Mouse (Mus musculus): Measurements from ENCODE around the gene Olfr1134. TPM values are rescaled to one million over a fixed set of nuclear protein-coding genes. Genes with fewer than 3 reads are reported as not detected.
"Not testable (repeated sequence)": the region's sequence is repeated elsewhere in the genome, so short reads cannot be mapped to it uniquely, and the experiment has no call there.

Gene Olfr1134
- not detected in 2 replicates for total RNA-seq (2017)

- no peak for ATAC-seq (replicated peaks in 1 of 2; ENCODE audit: insufficient read depth in 1 of 2, low FRiP score in 2 of 2, low TSS enrichment in 1 of 2, low read depth in 1 of 2, poor library complexity in 2 of 2, severe bottlenecking in 2 of 2)
Observed at GRCm38 (mm10) chr2:87658360-87658759, at the start of gene Olfr1134. Gene Olfr1134 (minus strand): TSS chr2:87658460.

- no peak for ATAC-seq (replicated peaks in 1 of 2; ENCODE audit: insufficient read depth in 1 of 2, low FRiP score in 2 of 2, low TSS enrichment in 1 of 2, low read depth in 1 of 2, poor library complexity in 2 of 2, severe bottlenecking in 2 of 2)
Observed at GRCm38 (mm10) chr2:87693847-87694246, 35.6 kb upstream of the Olfr1134 start, which contains the start of gene Olfr1136. Gene Olfr1136 (minus strand): TSS chr2:87693947.

- ATAC-seq (replicated peaks in 1 of 2; ENCODE audit: insufficient read depth in 1 of 2, low FRiP score in 2 of 2, low TSS enrichment in 1 of 2, low read depth in 1 of 2, poor library complexity in 2 of 2, severe bottlenecking in 2 of 2), result no peak
Observed at GRCm38 (mm10) chr2:87673564-87673963, 15.3 kb upstream of the Olfr1134 start, which contains the start of gene Olfr1135. Gene Olfr1135 (minus strand): TSS chr2:87673664.

- no peak for ATAC-seq (replicated peaks in 1 of 2; ENCODE audit: insufficient read depth in 1 of 2, low FRiP score in 2 of 2, low TSS enrichment in 1 of 2, low read depth in 1 of 2, poor library complexity in 2 of 2, severe bottlenecking in 2 of 2)
Observed at GRCm38 (mm10) chr2:87647274-87647673, 11.0 kb downstream of the Olfr1134 start, which contains the start of gene Olfr1133. Gene Olfr1133 (minus strand): TSS chr2:87647374.

GRCm38 (mm10) chr2:87642441-87642840 is 15.8 kb downstream of the Olfr1134 start:
- ATAC-seq (replicated peaks in 1 of 2; ENCODE audit: insufficient read depth in 1 of 2, low FRiP score in 2 of 2, low TSS enrichment in 1 of 2, low read depth in 1 of 2, poor library complexity in 2 of 2, severe bottlenecking in 2 of 2), result no peak

GRCm38 (mm10) chr2:87637435-87637834 is 20.8 kb downstream of the Olfr1134 start, which contains the start of gene Olfr1132:
Gene Olfr1132 (minus strand): TSS chr2:87637535.
- ATAC-seq (replicated peaks in 1 of 2; ENCODE audit: insufficient read depth in 1 of 2, low FRiP score in 2 of 2, low TSS enrichment in 1 of 2, low read depth in 1 of 2, poor library complexity in 2 of 2, severe bottlenecking in 2 of 2), result no peak

GRCm38 (mm10) chr2:87626804-87627203 is 31.5 kb downstream of the Olfr1134 start, which contains the start of gene Olfr1131:
Gene Olfr1131 (plus strand): TSS chr2:87627104.
- no peak for ATAC-seq (replicated peaks in 1 of 2; ENCODE audit: insufficient read depth in 1 of 2, low FRiP score in 2 of 2, low TSS enrichment in 1 of 2, low read depth in 1 of 2, poor library complexity in 2 of 2, severe bottlenecking in 2 of 2)

- not testable (repeated sequence) for ATAC-seq (replicated peaks in 1 of 2; ENCODE audit: insufficient read depth in 1 of 2, low FRiP score in 2 of 2, low TSS enrichment in 1 of 2, low read depth in 1 of 2, poor library complexity in 2 of 2, severe bottlenecking in 2 of 2)
Observed at GRCm38 (mm10) chr2:87605912-87606311, 52.3 kb downstream of the Olfr1134 start, which contains the start of gene Olfr1130. Gene Olfr1130 (plus strand): TSS chr2:87606212.

Other genes with a start within 250 kb of the Olfr1134 start
- gene Olfr1123, start 241.8 kb downstream of the Olfr1134 start, total RNA-seq (2017), result not detected in 2 replicates
- gene Olfr1124, start 228.2 kb downstream of the Olfr1134 start, total RNA-seq (2017), result not detected in 2 replicates
- not detected in 2 replicates for gene Olfr1126, start 204.5 kb downstream of the Olfr1134 start, total RNA-seq (2017)
- gene Pramel7, start 161.4 kb downstream of the Olfr1134 start, total RNA-seq (2017), result not detected in 2 replicates
- not detected in 2 replicates for gene Pramel6, start 151.9 kb downstream of the Olfr1134 start, total RNA-seq (2017)
- not detected in 2 replicates for gene Olfr153, start 126.7 kb downstream of the Olfr1134 start, total RNA-seq (2017)
- not detected in 2 replicates for gene Olfr1128, start 112.9 kb downstream of the Olfr1134 start, total RNA-seq (2017)
- not detected in 2 replicates for gene Olfr1129, start 84.6 kb downstream of the Olfr1134 start, total RNA-seq (2017)
- not detected in 2 replicates for gene Olfr1130, start 52.2 kb downstream of the Olfr1134 start, total RNA-seq (2017)
- not detected in 2 replicates for gene Olfr1131, start 31.4 kb downstream of the Olfr1134 start, total RNA-seq (2017)
- gene Olfr1132, start 20.9 kb downstream of the Olfr1134 start, total RNA-seq (2017), result not detected in 2 replicates
- gene Olfr1133, start 11.1 kb downstream of the Olfr1134 start, total RNA-seq (2017), result not detected in 2 replicates
- not detected in 2 replicates for gene Olfr1135, start 15.2 kb upstream of the Olfr1134 start, total RNA-seq (2017)
- gene Olfr1136, start 35.5 kb upstream of the Olfr1134 start, total RNA-seq (2017), result not detected in 2 replicates
- not detected in 2 replicates for gene Olfr1137, start 54.7 kb upstream of the Olfr1134 start, total RNA-seq (2017)
- gene Olfr1138, start 81.5 kb upstream of the Olfr1134 start, total RNA-seq (2017), result not detected in 2 replicates
- not detected in 2 replicates for gene Olfr1140, start 85.3 kb upstream of the Olfr1134 start, total RNA-seq (2017)
- not detected in 2 replicates for gene Olfr1141, start 95.5 kb upstream of the Olfr1134 start, total RNA-seq (2017)
- gene Olfr152, start 121.0 kb upstream of the Olfr1134 start, total RNA-seq (2017), result not detected in 2 replicates
- not detected in 2 replicates for gene Olfr1143, start 142.1 kb upstream of the Olfr1134 start, total RNA-seq (2017)
- gene Olfr1145, start 151.4 kb upstream of the Olfr1134 start, total RNA-seq (2017), result not detected in 2 replicates
- gene Olfr1148, start 172.1 kb upstream of the Olfr1134 start, total RNA-seq (2017), result not detected in 2 replicates
- not detected in 2 replicates for gene Olfr1150-ps1, start 185.5 kb upstream of the Olfr1134 start, total RNA-seq (2017)
- gene Olfr1151, start 197.4 kb upstream of the Olfr1134 start, total RNA-seq (2017), result not detected in 2 replicates
- not detected in 2 replicates for gene Olfr1152, start 208.0 kb upstream of the Olfr1134 start, total RNA-seq (2017)
- not detected in 2 replicates for gene Olfr1153, start 236.5 kb upstream of the Olfr1134 start, total RNA-seq (2017)
- gene Olfr1154, start 246.7 kb upstream of the Olfr1134 start, total RNA-seq (2017), result not detected in 2 replicates